Mouse (Mus musculus) kidney, adult 8-10 months (tissue): Measurements from ENCODE around the gene Prkcd.
A peak's percentile ranks its signal among the peaks of the same experiment; 100 is the strongest.

ENCODE experiments used
- DNase-seq, 2 experiments: peaks; one replicate each; pipeline ENCODE4 v3.0.0; 2022

The Prkcd gene

GRCm38 (mm10) chr14:30570303-30570702 lies 55.7 kb downstream of the Prkcd start:
- no peak for DNase-seq

- DNase-seq: no peak
These were observed 58.0 kb downstream of the Prkcd start for GRCm38 (mm10) chr14:30568016-30568415.

- peak in 1 of 2 experiments; percentile 60 for DNase-seq
These were observed 59.7 kb downstream of the Prkcd start for GRCm38 (mm10) chr14:30566317-30566716.

GRCm38 (mm10) chr14:30564451-30564850 lies 61.6 kb downstream of the Prkcd start:
- DNase-seq: peak; percentile 78 to 80

GRCm38 (mm10) chr14:30562343-30562742 lies 63.7 kb downstream of the Prkcd start:
- no peak for DNase-seq

GRCm38 (mm10) chr14:30561470-30562187 lies 64.4 kb downstream of the Prkcd start:
- peak; percentile 88 to 89 for DNase-seq

GRCm38 (mm10) chr14:30560803-30561389 lies 65.1 kb downstream of the Prkcd start:
- peak; percentile 36 to 43 for DNase-seq

GRCm38 (mm10) chr14:30559321-30559850 lies 66.6 kb downstream of the Prkcd start:
- DNase-seq: peak; percentile 54 to 63

- DNase-seq: no peak
These were observed 68.3 kb downstream of the Prkcd start for GRCm38 (mm10) chr14:30557730-30558129.

- DNase-seq: no peak
These were observed 69.4 kb downstream of the Prkcd start for GRCm38 (mm10) chr14:30556651-30557050.

GRCm38 (mm10) chr14:30553185-30553584 lies 72.8 kb downstream of the Prkcd start:
- DNase-seq: no peak

GRCm38 (mm10) chr14:30551981-30552380 lies 74.0 kb downstream of the Prkcd start:
- DNase-seq: no peak

- DNase-seq: no peak
These were observed 74.5 kb downstream of the Prkcd start for GRCm38 (mm10) chr14:30551509-30551908.

- DNase-seq: no peak
These were observed 75.6 kb downstream of the Prkcd start for GRCm38 (mm10) chr14:30550232-30551070.

GRCm38 (mm10) chr14:30549777-30550149 lies 76.2 kb downstream of the Prkcd start:
- DNase-seq: peak in 1 of 2 experiments; percentile 23

GRCm38 (mm10) chr14:30548965-30549776 lies 76.8 kb downstream of the Prkcd start:
- peak; percentile 94 to 96 for DNase-seq

GRCm38 (mm10) chr14:30548131-30548720 lies 77.8 kb downstream of the Prkcd start, which contains the start of gene Tkt:
Tkt (plus strand) TSS chr14:30548359.
- DNase-seq: peak; percentile 90 to 92
